Mouse (Mus musculus): ENCODE data around the gene Fndc3b. TPM values are rescaled to one million over a fixed set of nuclear protein-coding genes. Genes with fewer than 3 reads are reported as not detected.

The Fndc3b gene
- total RNA-seq, 2 experiments from 2014 or later: 13.0 to 29.8 TPM

DNA sequence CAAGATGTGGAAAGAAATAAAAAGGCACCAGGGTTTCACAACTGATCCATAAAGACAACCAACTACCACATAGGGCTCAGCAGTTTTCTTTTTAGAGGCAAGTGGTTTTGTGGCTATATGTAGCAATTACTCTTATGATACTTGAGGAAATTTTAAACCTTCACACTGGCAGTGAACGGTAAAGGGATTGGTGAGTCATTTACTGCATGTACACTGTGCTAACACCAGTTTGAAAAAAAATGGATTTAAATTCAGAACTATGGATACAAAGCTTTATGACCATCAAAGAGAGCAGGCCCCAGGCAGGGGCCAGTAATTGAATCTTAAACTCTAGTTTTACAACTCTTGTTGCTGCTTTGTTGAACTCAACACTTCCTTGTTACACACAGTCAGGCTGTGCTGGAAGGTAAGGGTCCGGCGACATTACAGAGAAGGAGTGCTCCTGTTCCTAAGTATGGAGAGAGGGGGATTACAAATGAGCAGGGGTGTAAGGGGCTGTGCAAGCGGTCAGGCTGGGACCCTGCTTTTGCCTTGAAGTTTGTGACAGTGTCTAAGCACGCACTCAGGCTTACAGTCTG is 148.0 kb downstream of the Fndc3b start:
- ATAC-seq (ENCODE audit: poor library complexity, severe bottlenecking): peak; percentile 28; the same call in 1 of the 2 replicates

DNA sequence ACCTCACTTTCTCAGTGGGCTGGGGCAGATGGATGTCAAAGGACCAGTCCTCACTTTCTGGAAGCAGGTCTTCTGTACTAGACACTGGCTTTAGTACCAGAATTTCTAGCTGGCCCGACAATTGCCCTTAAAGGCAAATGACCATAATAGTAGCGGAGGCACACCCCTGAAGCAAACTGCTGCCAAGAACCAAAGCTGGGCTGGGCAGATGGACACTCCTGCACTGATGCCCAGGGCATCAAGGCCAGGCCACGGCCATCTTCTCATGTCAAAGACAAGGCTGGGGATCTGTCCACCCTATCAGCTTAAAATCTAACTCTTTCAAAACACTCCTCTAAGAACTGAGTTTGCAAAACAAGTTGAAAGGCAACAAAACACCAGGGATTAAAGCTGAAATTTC is 148.6 kb downstream of the Fndc3b start:
- ATAC-seq (ENCODE audit: poor library complexity, severe bottlenecking): no peak

DNA sequence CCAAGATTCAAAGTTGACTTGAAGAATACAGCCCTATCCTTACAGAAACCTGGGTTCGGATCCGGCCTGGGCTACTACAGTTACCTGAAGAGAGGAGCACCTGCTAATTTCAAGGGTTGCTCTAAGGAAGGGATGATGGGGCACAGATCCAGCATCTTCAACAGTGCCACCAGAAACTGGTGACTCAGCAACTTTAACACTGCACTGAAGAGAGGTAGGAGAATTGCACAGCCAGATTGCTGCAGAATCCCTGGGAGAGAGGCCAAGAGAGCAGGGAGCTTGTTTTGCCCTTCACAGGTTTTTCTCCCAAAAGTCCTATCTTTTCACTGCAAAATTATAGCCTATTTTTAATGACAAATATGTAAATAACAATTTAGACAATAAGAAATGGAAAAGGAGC is 149.2 kb downstream of the Fndc3b start:
- ATAC-seq (ENCODE audit: poor library complexity, severe bottlenecking): no peak

DNA sequence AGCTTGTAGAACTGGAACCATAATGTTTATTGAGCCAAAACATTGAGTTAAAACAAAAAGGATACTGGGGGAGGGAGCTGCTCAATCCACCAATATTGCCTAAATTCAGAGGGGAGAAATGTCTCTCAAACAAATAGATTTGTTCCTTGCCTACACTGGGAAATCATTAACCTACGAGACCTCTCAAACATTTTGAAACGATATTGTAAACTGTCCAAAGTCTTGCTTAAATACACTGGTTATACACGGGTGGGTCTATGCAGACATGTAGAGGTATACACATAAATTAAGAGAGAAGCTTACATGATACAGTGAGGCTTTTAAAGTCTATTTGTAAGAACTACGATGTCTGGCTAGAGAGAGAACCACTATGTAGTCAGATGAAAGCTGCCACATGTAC is 151.8 kb downstream of the Fndc3b start:
- no peak for ATAC-seq (ENCODE audit: poor library complexity, severe bottlenecking)

DNA sequence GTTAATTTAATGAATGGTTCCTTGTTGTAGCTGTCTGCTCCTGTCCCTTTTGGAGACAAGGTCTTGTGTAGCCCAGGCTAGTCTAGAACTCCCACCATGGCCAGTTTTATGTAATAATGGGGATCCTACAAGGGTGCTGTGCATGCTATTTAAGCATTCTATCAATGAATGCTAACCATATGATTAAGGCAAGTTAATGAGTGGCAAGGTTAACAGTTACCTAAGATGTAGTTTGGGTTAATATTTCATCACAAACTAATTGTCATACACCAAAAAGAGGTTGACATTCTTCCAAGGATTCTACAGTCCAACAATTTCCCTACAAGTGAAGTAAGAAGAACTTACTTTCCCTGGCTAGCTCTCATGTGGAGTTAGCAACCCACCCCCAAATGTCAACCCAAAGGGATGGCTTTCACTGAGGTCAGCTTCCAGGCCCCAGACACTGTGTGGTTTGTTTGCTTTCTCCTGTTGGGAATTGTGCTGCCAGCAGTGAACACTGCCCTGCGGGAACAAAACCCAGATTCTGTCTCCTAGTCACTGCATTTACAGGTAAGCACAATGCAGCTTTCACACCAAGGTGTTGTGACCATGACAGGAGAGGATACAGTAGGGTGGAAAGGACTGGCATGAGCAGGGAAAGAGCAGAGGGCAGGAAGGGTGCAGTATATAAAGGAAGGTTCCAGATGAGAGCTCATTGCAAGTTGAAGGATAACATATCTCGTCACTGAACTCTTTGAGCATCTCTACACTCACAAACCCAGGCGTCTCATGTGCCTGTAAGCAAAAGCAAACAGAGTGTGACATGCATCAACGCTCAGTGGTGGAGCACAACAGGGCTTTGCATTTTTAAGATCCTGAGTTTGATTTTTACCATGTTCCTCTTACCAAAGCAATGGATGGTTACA is 153.8 kb downstream of the Fndc3b start:
- no peak for ATAC-seq (ENCODE audit: poor library complexity, severe bottlenecking)

DNA sequence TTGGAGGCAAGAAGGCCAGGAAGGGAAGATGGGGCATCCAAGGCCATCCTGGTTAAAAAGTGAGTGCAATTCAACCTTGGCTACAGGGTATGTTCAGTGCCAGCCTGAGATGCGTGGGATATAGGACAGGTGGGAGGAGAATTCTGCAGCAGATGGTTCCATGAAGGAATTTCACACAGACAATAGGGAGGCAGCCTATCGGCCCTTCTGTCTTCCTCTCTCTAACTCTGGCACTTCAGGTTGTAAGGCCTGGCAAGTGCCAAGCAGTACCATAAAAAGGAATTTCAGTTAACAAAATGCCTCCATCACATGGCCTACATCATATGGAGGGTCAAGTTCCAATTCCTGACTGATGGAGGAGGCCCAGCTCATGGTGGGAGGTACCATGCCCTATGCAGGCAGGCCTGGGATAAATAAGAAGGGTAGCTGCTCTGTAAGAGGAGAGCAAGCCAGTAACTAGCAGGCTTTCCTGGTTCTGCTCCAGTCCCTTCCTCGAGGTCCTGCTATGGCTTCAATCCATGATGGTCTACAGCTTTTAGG is 155.6 kb downstream of the Fndc3b start:
- no peak for ATAC-seq (ENCODE audit: poor library complexity, severe bottlenecking)

DNA sequence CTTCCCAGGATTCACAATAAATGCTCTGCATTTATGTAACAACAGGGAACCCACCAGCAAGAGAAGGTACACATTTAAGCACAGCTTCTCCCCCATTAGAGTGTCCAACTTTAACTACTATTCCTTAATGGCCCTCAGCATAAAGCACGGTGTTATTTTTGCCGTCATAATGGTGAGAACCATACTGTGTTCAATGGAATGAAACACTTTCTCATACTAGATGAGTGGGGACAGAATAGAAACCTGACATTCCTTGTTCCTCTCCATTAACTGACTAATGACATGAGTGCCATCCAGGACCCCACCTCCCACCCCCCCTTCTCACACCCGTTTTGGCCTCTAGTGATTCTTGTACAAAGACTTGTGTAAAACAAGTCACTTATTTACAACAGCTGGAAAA is 156.8 kb downstream of the Fndc3b start:
- no peak for ATAC-seq (ENCODE audit: poor library complexity, severe bottlenecking)

DNA sequence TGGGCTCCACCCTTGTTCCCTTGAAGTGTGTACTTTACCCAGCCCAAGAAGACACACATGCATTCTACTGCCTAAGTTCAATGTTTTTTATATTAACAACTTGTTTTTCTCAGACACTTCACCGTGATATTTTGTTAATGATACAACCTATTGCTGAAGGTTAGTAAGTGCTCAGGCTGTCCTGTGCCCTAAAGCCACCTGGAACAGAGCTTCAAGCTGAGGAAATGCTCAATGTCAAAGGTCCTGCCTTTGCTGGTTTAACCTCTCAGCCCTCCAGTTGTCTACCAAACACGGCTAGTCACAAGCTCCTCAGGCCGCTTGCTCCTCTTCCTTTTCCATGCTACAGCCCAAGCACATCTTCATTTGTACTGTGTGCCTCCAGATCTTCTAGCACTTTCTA is 157.3 kb downstream of the Fndc3b start:
- no peak for ATAC-seq (ENCODE audit: poor library complexity, severe bottlenecking)

DNA sequence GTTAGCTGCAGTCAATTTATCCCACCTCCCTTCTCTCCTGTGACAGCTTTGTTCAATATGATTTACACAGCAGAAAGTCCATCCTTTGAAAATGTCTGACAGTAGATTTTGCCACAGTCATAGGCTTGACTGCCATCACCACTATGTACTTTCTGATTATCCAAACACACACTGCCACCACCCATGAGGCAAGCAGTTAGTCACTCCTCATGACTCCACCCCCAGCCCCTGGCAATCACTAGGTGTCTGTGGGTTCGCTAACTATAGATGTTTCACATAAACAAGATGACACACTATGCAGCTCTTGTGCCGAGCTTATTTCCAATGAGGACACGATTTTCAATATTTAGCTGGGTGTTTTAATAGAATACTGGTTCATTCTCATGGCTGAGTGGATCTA is 160.1 kb downstream of the Fndc3b start:
- ATAC-seq (ENCODE audit: poor library complexity, severe bottlenecking): no peak

DNA sequence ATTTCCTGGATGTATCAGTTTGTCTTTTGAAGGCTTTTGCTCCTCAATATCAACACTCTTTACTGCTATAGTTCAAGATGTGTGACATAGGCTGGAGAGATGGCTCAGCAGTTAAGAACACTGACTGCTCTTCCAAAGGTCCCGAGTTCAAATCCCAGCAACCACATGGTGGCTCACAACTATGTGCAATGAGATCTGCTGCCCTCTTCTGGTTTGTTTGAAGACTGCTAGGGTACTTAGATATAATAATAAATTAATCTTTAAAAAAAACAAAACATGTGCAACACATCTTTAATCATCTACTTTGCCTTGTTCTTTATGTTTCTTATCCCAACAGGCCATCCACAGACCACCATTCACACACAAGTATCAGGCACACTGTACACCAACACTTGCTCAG is 160.7 kb downstream of the Fndc3b start:
- ATAC-seq (ENCODE audit: poor library complexity, severe bottlenecking): no peak

DNA sequence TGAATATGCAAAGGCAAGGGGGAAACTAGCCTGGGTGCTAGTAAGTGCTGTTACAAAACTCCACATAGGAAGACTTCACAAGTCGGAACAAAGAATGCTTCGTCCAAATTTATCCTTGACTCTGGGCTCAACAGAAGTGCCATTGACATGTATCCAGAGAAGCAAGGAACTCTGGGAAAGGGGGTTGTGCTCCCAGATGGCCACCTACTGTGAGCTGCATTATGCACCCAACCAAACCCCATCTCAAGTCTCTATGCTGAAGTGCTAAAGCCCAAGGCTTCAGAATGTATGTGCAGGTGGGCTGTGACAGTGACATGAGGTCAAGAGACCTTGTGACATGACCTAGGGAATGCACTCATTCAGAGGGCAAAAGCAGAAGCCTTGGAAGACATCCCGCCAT is 165.5 kb downstream of the Fndc3b start:
- no peak for ATAC-seq (ENCODE audit: poor library complexity, severe bottlenecking)

DNA sequence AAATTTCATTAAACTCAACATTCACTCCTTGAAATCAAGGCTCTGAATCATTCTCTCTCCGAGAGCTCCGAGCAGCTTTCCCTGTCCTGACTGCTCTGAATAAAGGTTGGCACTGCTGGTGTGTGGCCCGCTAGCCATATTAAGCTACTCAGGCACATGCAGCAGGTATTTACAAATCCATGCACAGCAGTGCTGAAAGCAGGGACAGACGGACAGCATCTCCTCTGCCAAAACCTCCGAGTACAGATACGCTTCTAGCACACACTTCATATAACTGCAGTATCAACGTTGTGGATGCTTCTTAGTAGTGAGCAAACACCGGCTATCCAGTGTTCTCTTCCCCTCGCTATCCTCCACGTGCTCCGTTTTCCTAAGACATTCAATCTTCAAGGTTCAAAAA is 167.0 kb downstream of the Fndc3b start:
- no peak for ATAC-seq (ENCODE audit: poor library complexity, severe bottlenecking)

DNA sequence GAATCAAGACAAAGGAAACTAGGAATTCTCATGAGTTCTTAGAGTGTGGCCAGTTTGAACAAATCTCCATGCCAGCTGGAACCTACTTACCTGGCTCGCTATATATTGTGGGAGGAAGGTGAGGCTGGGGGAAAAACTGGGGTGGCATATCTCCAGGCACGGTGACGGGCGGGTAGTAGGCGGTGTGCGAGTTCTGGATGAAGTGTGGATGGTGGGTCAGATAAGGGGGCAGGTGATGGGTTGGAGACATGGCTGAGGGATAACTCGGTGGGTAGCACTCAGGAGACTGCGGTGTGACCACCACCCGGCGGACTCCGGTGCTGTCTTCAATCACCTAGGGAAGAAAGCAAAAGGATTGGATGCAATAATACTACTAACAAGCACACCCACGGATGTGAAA is 169.3 kb downstream of the Fndc3b start:
- ATAC-seq (ENCODE audit: poor library complexity, severe bottlenecking): no peak

DNA sequence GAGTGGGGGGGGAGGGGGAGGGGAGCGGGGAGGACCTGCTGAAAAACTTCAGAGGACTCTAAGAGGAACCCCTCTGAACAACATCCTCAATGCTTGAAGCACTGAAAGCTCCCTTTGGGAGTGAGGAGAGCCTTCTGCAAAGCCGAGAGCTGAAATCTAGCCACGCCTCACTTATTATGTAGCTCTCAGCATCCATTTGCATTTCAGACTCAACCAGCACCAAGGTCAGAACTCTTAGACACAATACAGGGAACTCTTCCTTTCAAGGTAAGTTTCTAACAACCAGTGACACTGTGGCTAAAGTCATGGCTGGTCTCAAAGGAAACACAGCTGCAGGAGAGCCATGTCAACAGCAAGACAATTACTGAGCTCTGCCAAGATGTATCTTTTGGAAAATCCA is 169.9 kb downstream of the Fndc3b start:
- no peak for ATAC-seq (ENCODE audit: poor library complexity, severe bottlenecking)

DNA sequence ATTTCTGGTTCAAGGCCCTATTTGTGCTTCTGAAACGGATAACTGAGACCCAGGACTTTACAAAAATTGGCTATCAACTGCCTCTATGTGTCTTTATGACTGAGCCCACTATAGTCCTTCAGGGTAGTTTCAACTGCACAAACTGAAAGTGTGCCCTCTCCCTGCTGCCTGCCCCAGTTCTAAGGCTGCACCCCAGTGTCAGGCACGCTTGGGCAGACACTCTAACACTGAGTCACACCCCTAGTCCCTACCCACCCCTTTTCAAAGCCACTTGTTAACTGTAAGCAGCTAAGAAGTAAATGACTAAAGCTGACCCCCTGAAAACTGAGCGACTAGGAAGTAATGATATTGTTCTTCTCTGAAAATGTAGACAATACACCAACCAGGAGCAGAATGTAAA is 176.9 kb downstream of the Fndc3b start:
- no peak for ATAC-seq (ENCODE audit: poor library complexity, severe bottlenecking)

DNA sequence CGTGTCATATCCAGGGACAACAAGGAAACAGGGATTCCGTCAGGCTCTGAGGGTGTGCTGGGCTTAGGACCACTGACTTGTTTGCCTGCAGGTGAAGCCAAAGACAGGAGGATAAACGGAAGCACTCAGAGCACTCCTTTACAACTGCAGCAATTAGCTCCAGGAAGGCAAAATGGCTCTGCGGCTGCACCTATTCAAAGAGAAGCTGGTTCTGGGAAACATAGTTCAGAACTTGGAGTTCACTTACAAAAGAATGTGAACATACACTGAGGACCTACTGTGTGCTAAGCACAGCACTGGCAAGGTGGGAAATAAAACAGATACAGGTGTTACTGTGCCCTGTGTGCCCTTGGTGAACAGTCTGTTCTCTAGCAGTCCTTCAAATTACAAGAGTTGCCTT is 177.4 kb downstream of the Fndc3b start:
- no peak for ATAC-seq (ENCODE audit: poor library complexity, severe bottlenecking)

DNA sequence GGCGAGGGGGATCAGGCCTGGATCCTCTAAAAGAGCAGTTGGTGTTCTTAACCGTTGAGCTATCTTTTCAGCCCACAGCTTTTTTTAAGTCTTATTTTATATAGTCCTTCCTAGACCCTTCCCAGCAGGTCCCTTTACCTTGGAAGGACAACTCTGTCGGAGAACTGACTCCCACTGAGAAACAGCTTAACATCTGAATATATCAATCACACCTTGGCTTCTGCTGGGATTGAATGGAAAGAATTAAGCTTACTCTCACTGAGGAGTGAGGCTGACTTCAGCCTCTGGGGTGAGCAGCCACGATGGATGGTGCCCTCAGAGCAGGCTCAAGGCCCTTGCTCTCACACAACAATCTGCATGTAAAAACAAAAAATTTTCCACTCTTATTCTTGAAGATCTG is 179.1 kb downstream of the Fndc3b start:
- ATAC-seq (ENCODE audit: poor library complexity, severe bottlenecking): no peak

DNA sequence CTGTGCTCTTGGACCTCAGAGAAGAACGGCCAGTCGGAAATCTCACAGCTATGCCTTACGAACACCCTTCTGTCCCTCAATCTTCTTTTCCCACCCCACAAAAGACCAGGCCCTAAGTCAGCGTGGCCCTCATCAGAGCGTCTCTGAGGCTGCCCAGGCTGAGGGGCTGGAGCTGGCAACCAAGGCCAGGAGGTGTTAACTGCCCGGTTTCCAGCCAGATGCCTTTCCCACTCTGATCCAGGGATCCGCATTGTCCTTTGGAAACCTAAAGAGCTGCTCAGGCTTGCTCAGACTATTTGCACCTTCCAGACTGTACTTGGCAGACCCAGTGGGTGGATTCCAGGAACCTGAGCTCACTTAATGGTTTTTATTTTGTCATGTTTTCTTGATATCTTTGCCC is 180.7 kb downstream of the Fndc3b start:
- ATAC-seq (ENCODE audit: poor library complexity, severe bottlenecking): no peak

DNA sequence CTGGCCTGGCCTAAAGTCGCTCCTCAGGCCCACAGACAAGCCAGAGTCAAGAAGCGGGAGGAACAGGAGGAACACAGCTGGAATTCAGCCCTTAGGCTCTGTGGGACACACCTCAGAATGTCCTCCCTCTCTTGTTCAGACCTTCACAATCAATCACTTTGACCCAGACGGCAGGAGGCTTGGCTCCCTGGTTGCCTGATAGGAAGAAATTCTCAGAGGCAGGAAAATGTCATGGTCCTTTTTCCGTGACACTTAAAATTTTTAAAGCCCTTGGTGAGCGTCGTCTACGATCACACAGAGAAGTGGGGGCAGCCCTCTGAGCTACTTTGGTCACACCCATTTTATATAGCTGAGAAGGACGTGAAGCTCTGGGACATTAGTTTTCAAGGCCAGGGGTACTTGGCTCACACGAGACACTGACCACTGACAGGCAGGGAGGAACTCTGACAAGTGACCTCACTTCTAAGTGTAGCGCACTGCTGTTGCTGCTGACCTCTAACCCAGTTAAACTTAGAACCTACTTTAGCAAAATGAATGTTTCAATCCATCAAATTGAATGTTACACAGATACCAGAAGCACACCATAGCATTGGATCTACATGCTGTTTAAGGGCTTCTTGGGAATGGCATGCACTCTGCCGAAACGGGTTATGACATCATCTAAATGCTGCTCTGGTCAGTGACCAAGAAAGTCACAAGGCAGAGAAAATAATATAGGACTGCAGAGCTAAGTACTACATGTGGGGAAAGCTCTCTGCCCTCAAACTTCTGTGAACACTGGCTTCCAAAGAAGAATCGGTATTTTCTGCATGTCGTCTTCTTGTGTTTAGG is 181.7 kb downstream of the Fndc3b start:
- no peak for ATAC-seq (ENCODE audit: poor library complexity, severe bottlenecking)

DNA sequence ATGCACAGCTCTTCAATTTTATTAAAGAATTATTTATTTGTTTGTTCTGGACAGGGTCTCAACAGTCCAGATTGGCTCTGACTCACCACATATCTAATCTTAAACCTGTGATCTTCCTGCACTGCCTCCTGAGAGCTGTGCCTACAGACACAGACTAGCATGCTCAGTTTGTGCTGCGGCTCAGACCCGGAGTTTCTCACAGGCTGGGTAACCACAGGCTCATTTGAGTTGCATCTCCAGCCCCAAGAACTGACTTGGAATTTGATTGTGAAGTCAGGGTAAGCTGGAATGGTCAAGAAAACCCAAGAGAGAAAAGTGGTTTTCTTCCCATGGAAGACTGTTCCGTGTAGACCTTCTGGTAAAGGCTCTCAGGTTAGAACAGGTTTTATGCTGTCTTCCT is 184.1 kb downstream of the Fndc3b start:
- no peak for ATAC-seq (ENCODE audit: poor library complexity, severe bottlenecking)

DNA sequence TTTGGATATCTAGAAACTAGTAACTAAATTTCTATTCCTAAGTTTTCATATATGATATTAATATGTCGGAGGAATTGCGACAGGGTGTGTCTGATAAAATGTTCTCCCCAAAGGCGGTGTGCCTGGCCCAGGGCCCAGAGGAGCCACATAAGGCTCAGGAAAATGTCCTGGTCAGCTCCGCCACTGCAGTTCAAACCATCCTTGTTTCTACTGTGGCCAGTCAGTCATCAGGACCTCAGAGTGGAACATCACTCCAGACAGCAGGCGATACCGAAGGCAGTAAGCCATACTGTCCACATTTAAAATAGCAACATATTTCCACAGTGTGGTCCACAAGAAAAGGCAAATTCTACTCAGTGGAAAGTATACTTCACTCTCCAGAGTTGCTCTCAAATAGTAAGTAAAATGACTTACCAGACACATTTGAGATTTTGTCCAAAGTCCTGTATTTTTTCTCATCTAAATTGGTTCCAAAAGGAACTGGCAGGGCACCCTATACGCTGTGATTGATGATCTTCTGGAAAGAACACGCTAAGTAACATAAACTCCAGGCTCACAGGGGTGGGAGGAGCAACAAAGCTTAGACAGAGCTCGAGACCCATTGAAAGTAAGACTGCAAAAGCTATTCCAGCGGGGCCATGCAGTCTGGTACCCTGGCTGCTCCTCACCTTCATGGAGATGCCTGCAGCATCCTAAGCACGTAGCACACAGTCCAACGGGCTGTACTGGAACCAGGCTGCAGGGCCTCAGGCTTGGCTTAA is 187.8 kb downstream of the Fndc3b start:
- ATAC-seq (ENCODE audit: poor library complexity, severe bottlenecking): no peak

Data from megakaryocyte, adult 5-6 weeks (primary cell).